Mouse (Mus musculus) E14TG2a.4 (cell line): ENCODE data around the gene Prkd2.

ENCODE experiments used
- CTCF ChIP-seq: conservative IDR thresholded peaks from 2 replicates; pipeline ENCODE4 v1.5.1; 2014; ENCODE audit warnings: low read length
- NANOG ChIP-seq: IDR thresholded peaks from 2 replicates; pipeline ENCODE4 v1.6.1; 2014; ENCODE audit warnings: borderline replicate concordance, low read length, mixed read lengths
- POU5F1 ChIP-seq: IDR thresholded peaks from 2 replicates; pipeline ENCODE4 v1.6.1; 2014; ENCODE audit warnings: low read length, borderline replicate concordance

GRCm38 (mm10) chr7:16837916-16838803 is 4.5 kb upstream of the Prkd2 start:
- TF ChIP-seq CTCF = no peak
- TF ChIP-seq POU5F1 = no peak
- no peak for TF ChIP-seq NANOG
